Mouse (Mus musculus) spleen, adult 2 months (tissue): ENCODE data around the gene Etfbkmt.

Experiments
- CTCF ChIP-seq: fragments of 200-500 bp; IDR thresholded peaks from 2 replicates; pipeline ENCODE4 v1.5.1; 2011; ENCODE audit warnings: mild to moderate bottlenecking, inconsistent platforms; ENCODE audit not compliant: insufficient read depth, insufficient read length, insufficient replicate concordance; ENCODE audit errors: extremely low read depth
- POLR2A ChIP-seq: fragments of 200-500 bp; IDR thresholded peaks from 2 replicates; pipeline ENCODE4 v1.6.1; 2011; ENCODE audit warnings: low read depth, low read length, inconsistent platforms

GRCm38 (mm10) chr6:149148436-149149229, 9.0 kb downstream of the Etfbkmt start:
- no peak for TF ChIP-seq CTCF
- TF ChIP-seq POLR2A, result no peak
